Mouse (Mus musculus): ENCODE measurements at regions not wholly inside any gene's neighbourhood (a gene's known extent, or its start where the extent isn't known, plus 50 kb on each side); places are given as distances from the start of the nearest gene placed in this dataset.

DNA sequence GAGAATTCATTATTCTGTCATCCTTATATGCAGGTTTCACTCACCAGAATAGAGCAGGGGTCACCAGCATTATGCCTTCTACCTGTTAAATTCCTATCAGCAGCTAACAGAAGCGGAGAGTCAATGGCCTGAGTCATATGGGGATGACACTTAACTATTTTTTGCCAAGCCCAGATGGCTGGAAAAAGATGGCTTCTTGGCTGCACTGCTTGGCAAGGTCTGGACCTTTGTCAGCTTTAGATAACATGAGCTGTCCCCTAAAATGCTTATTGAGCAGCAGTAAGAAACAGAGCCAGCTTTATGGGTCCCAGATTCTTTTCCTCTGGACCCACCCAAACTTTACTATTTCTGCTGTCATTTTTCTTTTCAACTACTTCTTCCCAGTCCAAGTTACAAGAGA, 565.3 kb upstream of the Lmcd1 start:
- Histone ChIP-seq H3K36me3 (ENCODE audit: control insufficient read depth, insufficient read depth, low read length) (no peaks in the 10 kb centered on the region), H3K4me2 (ENCODE audit: low read depth, low read length) (no peak overlapping the region), H3K9ac (ENCODE audit: low read length) (no peak overlapping the region), H3K4me3 (replicated peaks; ENCODE audit: low read length) (no peak overlapping the region), H3K9me3 (replicated peaks; ENCODE audit: control insufficient read depth, low read length) (no peaks in the 10 kb centered on the region), H3K27ac (ENCODE audit: low read length) (no peak overlapping the region), H3K4me1 (ENCODE audit: control insufficient read depth, insufficient read depth, low read length) (no peaks in the 10 kb centered on the region), H3K27me3 (ENCODE audit: control insufficient read depth, insufficient read depth, low read length) (no peaks in the 10 kb centered on the region)
- no peak for ATAC-seq (ENCODE audit: insufficient read depth, low FRiP score)
- 55% methylated on average over 1 of the region's 1 CpGs for WGBS

DNA sequence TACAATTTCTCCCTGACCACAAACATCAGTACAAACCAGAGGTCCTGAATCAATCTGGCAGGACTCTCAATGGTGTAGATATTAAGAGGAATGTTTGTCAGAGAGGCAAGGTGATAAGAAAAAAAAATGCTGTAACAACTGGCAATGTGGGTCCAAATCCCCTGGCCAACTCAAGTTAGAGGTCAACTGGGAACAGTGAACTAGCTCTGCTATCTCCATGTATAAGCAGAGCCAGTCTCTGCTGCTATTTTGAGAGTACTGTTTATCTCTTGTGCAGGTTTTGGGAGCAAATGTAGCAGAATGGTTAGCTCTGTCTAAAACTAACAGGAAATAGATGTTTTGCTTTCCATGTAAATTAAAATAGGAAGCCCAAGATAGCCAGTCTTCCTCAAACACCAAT, 547.6 kb upstream of the Lmcd1 start:
- H3K4me3 ChIP-seq (replicated peaks; ENCODE audit: low read length) = no peak overlapping the region

DNA sequence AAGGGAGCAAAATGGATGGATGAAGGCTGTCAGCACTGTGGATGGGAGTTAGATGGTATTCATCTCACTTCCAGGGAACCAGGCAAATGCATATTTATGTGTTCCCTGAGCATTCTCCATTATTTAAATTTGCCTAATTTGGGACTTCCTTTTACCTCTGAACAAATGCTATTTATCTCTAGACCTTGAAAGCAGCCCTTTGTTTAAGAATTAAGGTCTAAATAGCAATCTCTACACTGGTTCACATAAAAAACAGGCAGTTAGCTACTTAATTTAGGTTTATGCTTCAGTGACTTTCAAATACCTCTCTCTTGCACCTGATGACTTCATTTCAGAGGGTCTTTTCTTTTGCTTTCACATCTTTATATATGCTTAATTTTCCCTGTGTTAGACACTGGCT, 543.2 kb upstream of the Lmcd1 start:
- Histone ChIP-seq H3K27ac (ENCODE audit: low read length) (no peak overlapping the region), H3K36me3 (ENCODE audit: control insufficient read depth, insufficient read depth, low read length) (no peaks in the 10 kb centered on the region), H3K9ac (ENCODE audit: low read length) (no peak overlapping the region), H3K27me3 (ENCODE audit: control insufficient read depth, insufficient read depth, low read length) (no peaks in the 10 kb centered on the region), H3K9me3 (replicated peaks; ENCODE audit: control insufficient read depth, low read length) (no peaks in the 10 kb centered on the region), H3K4me1 (ENCODE audit: control insufficient read depth, insufficient read depth, low read length) (no peaks in the 10 kb centered on the region), H3K4me3 (replicated peaks; ENCODE audit: low read length) (no peak overlapping the region), H3K4me2 (ENCODE audit: low read depth, low read length) (no peak overlapping the region)
- ATAC-seq (ENCODE audit: insufficient read depth, low FRiP score) = no peak

More for the DNA sequence above, 547.6 kb upstream of the Lmcd1 start:
- Histone ChIP-seq H3K4me2 (ENCODE audit: low read depth, low read length) (no peak overlapping the region), H3K27ac (ENCODE audit: low read length) (no peak overlapping the region), H3K27me3 (ENCODE audit: control insufficient read depth, insufficient read depth, low read length) (no peaks in the 10 kb centered on the region), H3K9ac (ENCODE audit: low read length) (no peak overlapping the region), H3K36me3 (ENCODE audit: control insufficient read depth, insufficient read depth, low read length) (no peaks in the 10 kb centered on the region), H3K9me3 (replicated peaks; ENCODE audit: control insufficient read depth, low read length) (no peaks in the 10 kb centered on the region), H3K4me1 (ENCODE audit: control insufficient read depth, insufficient read depth, low read length) (no peaks in the 10 kb centered on the region)
- no peak for ATAC-seq (ENCODE audit: insufficient read depth, low FRiP score)

DNA sequence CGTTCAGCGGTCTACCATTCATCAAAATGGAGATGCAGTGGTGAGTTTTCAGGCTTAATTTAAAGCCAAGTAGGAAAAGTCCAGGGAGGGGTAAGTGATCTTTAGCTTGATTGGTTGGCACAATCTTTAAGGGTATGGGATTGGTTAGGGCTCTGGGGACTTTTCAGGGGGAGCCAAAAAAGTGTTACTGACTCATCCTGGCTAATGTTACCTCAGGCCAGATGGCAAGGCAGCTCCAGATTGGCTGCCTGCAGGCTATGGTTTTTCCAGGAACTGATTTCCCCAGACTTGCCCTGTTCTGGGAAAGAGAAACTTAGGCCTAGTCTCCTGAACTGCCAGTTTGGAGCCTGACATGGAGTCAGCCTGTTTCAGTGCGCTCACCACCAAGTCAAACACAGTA, 539.6 kb upstream of the Lmcd1 start:
- H3K4me3 ChIP-seq (replicated peaks; ENCODE audit: low read length) = no peak overlapping the region
- ATAC-seq (ENCODE audit: insufficient read depth, low FRiP score) = no peak
- H3K4me2 ChIP-seq (ENCODE audit: low read depth, low read length) = no peak overlapping the region
- H3K36me3 ChIP-seq (ENCODE audit: control insufficient read depth, insufficient read depth, low read length) = no peaks in the 10 kb centered on the region
- no peak overlapping the region for H3K27ac ChIP-seq (ENCODE audit: low read length)
- no peaks in the 10 kb centered on the region for H3K27me3 ChIP-seq (ENCODE audit: control insufficient read depth, insufficient read depth, low read length)
- 81% methylated on average over 3 of the region's 3 CpGs for WGBS
- no peak overlapping the region for H3K9ac ChIP-seq (ENCODE audit: low read length)
- no peaks in the 10 kb centered on the region for H3K4me1 ChIP-seq (ENCODE audit: control insufficient read depth, insufficient read depth, low read length)
- H3K9me3 ChIP-seq (replicated peaks; ENCODE audit: control insufficient read depth, low read length) = no peaks in the 10 kb centered on the region

GRCm38 (mm10) chr6:111738983-111739382, 534.6 kb upstream of the Lmcd1 start:
- ATAC-seq (ENCODE audit: insufficient read depth, low FRiP score) = no peak

DNA sequence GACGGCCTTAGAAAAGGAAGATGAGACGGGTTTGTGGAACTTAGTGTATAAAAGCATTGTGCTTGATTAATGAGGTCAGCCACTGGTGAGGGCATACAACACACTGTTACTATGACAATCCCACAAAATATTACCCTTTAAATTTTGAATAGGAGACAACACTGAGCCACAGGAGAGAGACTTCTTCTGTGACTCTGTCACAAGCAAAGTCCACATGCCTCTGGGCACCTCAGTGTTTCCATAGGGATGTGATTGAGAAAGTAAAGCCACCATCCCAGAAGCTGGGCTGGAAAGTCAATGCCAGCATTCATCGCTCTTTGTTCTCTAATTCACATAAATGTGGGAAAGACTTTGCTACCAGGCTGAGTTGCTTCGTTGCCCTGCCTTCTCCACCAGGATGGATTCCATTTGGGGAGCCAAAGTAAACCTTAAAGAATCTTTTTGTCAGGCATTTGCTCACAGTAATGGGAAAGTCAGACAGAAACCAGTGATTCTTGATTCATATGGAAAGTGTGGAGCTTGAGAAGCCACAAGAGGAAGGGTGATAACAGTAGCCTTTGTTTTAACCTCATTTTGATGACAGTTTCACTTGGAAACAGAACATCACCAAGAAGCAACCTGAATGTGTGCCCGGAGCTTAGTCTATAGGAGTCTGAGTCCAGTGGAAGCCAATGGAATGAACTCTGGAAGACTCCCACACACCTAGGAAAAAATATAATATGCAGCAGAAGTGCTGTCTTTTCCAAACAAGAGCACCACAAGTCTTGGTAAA, 491.7 kb upstream of the Lmcd1 start:
- no peak overlapping the region for H3K4me3 ChIP-seq (replicated peaks; ENCODE audit: low read length)
- no peaks in the 10 kb centered on the region for H3K27me3 ChIP-seq (ENCODE audit: control insufficient read depth, insufficient read depth, low read length)
- H3K36me3 ChIP-seq (ENCODE audit: control insufficient read depth, insufficient read depth, low read length) = no peaks in the 10 kb centered on the region
- ATAC-seq (ENCODE audit: insufficient read depth, low FRiP score) = no peak
- H3K4me2 ChIP-seq (ENCODE audit: low read depth, low read length) = no peak overlapping the region
- H3K27ac ChIP-seq (ENCODE audit: low read length) = no peak overlapping the region
- WGBS = 73% methylated on average over 5 of the region's 5 CpGs
- no peaks in the 10 kb centered on the region for H3K4me1 ChIP-seq (ENCODE audit: control insufficient read depth, insufficient read depth, low read length)
- H3K9ac ChIP-seq (ENCODE audit: low read length) = no peak overlapping the region
- H3K9me3 ChIP-seq (replicated peaks; ENCODE audit: control insufficient read depth, low read length) = no peaks in the 10 kb centered on the region

More at GRCm38 (mm10) chr6:111738983-111739382, 534.6 kb upstream of the Lmcd1 start:
- Histone ChIP-seq H3K4me3 (replicated peaks; ENCODE audit: low read length) (no peak overlapping the region), H3K36me3 (ENCODE audit: control insufficient read depth, insufficient read depth, low read length) (no peaks in the 10 kb centered on the region), H3K9me3 (replicated peaks; ENCODE audit: control insufficient read depth, low read length) (no peaks in the 10 kb centered on the region), H3K27me3 (ENCODE audit: control insufficient read depth, insufficient read depth, low read length) (no peaks in the 10 kb centered on the region), H3K9ac (ENCODE audit: low read length) (no peak overlapping the region), H3K4me1 (ENCODE audit: control insufficient read depth, insufficient read depth, low read length) (no peaks in the 10 kb centered on the region), H3K4me2 (ENCODE audit: low read depth, low read length) (no peak overlapping the region), H3K27ac (ENCODE audit: low read length) (no peak overlapping the region)
- 91% methylated on average over 1 of the region's 1 CpGs for WGBS

DNA sequence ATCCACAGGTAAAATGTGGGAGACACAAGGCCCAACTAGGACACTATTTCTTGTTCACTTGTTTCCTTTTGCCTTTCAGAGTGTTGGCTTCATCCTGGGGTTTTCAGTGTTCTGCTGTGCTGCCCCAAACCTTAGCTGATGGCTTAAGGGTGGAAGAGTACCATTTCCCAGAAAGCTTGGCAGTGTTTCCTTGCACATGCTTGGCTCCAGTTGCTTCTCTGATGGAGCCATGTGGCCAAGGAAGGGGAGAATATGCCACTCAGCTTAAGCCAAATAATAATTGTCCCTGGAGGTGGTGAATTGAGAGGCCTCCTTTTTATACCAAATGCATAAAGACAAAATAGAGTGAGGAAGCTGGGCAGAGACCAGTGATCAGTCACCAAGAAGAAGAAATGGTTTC, 464.9 kb upstream of the Lmcd1 start:
- no peak for ATAC-seq (ENCODE audit: insufficient read depth, low FRiP score)
- Histone ChIP-seq H3K9ac (ENCODE audit: low read length) (no peak overlapping the region), H3K27me3 (ENCODE audit: control insufficient read depth, insufficient read depth, low read length) (no peaks in the 10 kb centered on the region), H3K36me3 (ENCODE audit: control insufficient read depth, insufficient read depth, low read length) (no peaks in the 10 kb centered on the region), H3K4me1 (ENCODE audit: control insufficient read depth, insufficient read depth, low read length) (no peaks in the 10 kb centered on the region), H3K9me3 (replicated peaks; ENCODE audit: control insufficient read depth, low read length) (0 out of 2 replicates have a peak, but pooled peaks cover 3% of the 10 kb centered on the region), H3K27ac (ENCODE audit: low read length) (no peak overlapping the region), H3K4me3 (replicated peaks; ENCODE audit: low read length) (no peak overlapping the region), H3K4me2 (ENCODE audit: low read depth, low read length) (no peak overlapping the region)

- Histone ChIP-seq H3K4me1 (ENCODE audit: control insufficient read depth, insufficient read depth, low read length) (no peaks in the 10 kb centered on the region), H3K4me3 (replicated peaks; ENCODE audit: low read length) (no peak overlapping the region), H3K27me3 (ENCODE audit: control insufficient read depth, insufficient read depth, low read length) (no peaks in the 10 kb centered on the region), H3K9ac (ENCODE audit: low read length) (no peak overlapping the region), H3K36me3 (ENCODE audit: control insufficient read depth, insufficient read depth, low read length) (no peaks in the 10 kb centered on the region), H3K9me3 (replicated peaks; ENCODE audit: control insufficient read depth, low read length) (0 out of 2 replicates have a peak, but pooled peaks cover 3% of the 10 kb centered on the region), H3K27ac (ENCODE audit: low read length) (no peak overlapping the region), H3K4me2 (ENCODE audit: low read depth, low read length) (no peak overlapping the region)
- 68% methylated on average over 7 of the region's 7 CpGs for WGBS
- ATAC-seq (ENCODE audit: insufficient read depth, low FRiP score) = no peak
Measured at GRCm38 (mm10) chr6:111813982-111814603, 459.5 kb upstream of the Lmcd1 start.

DNA sequence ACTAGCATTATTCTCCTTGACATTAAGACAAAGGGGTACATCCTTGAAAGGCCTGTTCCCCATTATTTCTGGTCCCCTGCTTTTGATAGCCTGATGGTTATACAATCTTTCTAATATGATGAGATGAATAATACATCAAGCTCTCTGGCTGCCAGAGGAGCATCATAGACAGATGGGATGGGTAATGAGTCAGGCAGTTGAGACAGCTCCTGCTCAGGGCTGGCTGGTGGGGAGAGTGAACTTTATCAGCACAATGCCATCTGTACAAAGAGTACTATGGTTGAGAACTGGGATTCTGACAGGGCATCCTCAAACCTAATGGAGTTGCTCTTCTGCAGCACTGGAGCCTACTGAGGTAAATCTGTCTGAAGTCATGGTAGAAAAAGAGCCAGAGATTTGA, 458.4 kb upstream of the Lmcd1 start:
- Histone ChIP-seq H3K4me2 (ENCODE audit: low read depth, low read length) (no peak overlapping the region), H3K27me3 (ENCODE audit: control insufficient read depth, insufficient read depth, low read length) (no peaks in the 10 kb centered on the region), H3K27ac (ENCODE audit: low read length) (no peak overlapping the region), H3K9ac (ENCODE audit: low read length) (no peak overlapping the region), H3K36me3 (ENCODE audit: control insufficient read depth, insufficient read depth, low read length) (no peaks in the 10 kb centered on the region), H3K4me3 (replicated peaks; ENCODE audit: low read length) (no peak overlapping the region), H3K9me3 (replicated peaks; ENCODE audit: control insufficient read depth, low read length) (0 out of 2 replicates have a peak, but pooled peaks cover 3% of the 10 kb centered on the region), H3K4me1 (ENCODE audit: control insufficient read depth, insufficient read depth, low read length) (no peaks in the 10 kb centered on the region)
- no peak for ATAC-seq (ENCODE audit: insufficient read depth, low FRiP score)
